Mouse (Mus musculus) gastrocnemius, adult 8-10 months (tissue): ENCODE measurements around the gene Wdr5. TPM values are rescaled to one million over a fixed set of nuclear protein-coding genes. Genes with fewer than 3 reads are reported as not detected.
"Not testable (repeated sequence)": the region's sequence is repeated elsewhere in the genome, so short reads cannot be mapped to it uniquely, and the experiment has no call there.

ENCODE experiments used
- DNase-seq, 2 experiments: peaks; one replicate each; pipeline ENCODE4 v3.0.0; 2022; ENCODE audit warnings: low spot score in 2 of 2
- total RNA-seq, 4 experiments: library from RNA; stranded (reverse); gene quantifications; 2 replicates each; pipeline ENCODE4 v1.2.4; 2022

The Wdr5 gene
- total RNA-seq, 4 experiments from 2014 or later = 15.4 to 19.7 (median 17.1) TPM

DNA sequence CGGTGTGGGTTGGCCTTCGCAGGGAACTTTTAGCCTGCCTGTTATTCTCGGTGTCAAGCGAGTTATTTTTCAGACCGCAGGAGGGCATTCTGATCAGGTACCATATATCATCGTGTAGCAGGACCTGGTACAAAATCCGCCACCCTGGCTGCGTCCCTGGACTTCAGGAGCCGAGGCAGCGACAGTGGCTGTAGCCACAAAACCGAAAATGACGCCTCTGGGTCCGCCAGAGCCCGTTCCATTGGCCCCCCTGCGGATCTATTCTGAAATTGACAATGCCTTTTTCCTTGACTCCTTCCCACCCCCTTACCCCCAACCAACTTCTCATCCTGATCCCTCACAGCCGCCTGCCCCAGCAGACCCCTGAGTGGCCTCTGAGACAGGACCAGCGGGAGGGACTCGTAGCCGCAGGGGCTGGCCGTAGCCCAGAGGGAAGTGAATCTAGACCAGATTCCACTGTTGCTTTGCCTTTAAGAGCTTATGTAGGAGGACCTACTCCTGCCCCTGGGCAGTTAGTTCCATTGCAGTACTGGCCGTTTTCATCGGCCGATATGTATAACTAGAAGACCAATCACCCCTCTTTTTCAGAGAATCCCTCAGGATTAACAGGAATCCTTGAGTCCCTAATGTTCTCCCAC, 18.4 kb upstream of the Wdr5 start:
- DNase-seq = no peak

DNA sequence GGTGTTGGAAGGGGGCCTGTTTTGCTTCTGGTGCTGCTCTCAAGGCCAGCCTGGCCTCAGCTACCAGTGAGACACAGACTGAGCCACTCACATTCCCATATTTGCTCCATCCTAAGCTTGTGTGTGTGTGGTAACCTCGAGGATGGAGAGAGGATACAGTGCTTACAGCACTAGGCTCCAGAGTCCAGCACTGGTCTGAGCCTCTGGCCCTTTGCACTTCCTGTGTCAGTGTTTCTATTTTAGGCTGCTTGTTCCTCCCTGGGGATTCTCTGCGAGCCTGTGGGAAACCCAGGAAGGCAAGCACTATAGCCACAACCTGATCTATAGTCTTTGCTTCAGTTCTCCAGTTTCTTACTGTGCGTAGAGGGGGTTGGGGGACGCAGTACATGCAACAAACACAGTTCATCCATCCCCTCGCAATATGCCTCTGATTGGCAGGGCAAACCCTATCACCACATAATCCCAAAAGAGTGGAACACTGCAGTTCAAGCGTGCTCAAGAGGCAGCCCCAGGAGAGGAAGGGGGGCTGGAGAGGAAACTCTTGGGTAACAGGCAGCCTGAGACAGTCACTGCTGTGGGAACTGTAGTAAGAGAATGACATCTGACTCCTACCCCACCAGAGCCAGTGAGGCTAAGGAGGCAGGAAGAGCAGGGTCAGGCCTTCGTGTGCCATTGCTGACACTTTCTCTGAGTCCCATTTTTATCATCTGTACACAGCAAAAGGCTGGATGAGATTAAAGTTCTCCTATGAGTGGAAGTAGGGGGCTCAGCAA, 10.7 kb upstream of the Wdr5 start:
- peak in 1 of 2 experiments; percentile 23 for DNase-seq

DNA sequence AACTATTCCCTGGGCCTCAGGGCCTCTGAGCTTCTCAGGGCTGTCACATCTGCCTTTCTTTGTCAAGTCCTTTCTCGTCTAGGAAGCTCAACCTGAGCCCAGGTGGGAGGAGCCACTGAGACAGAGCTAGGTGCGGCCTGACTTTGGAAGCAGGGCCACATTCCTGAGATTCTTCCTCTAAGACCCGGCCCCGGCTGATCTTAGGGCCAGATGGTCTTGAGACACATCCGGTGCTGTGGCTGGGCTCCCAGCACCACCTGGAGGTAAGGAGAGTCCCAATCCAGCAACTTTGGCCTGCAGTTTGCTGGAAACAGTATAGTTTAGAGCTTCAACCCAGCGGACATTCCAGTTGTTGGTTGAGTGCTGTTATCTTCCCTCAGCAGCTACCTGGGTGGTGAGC, 9.4 kb upstream of the Wdr5 start:
- no peak for DNase-seq

DNA sequence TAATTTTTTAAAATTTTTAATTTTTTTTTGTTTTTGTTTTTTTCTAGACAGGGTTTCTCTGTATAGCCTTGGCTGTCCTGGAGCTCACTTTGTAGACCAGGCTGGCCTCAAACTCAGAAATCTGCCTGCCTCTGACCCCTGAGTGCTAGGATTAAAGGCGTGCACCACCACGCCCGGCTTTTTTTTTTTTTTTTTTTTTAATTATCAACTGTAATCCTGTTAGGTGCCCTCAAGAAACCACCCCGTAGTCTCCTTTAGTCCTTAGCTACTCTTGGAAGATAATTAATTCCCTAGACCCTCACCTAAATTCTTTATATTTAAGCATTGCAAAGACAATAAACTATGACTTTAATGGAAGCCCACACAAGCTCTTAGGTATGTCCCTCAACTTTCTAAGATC, 8.3 kb upstream of the Wdr5 start:
- DNase-seq = not testable (repeated sequence)

DNA sequence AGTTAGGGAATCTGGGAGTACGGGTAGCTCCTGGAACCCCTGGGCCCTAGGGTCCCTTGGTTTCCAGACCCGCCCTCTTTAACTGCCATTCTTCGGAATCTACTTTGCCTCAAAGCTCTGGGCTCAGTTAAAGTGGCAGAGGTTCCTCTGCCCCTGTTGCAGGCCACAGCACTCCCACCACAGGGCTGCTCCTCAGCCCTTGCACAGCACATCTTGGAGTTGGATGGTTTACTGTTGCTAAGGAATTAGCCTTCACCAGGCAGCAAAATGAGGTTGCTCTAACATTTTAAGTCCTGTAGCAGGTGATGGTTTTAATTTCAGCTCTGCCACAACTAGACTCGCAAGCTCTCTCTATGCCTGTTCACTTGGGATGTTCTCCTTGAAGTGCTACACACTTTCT, 7.4 kb upstream of the Wdr5 start, which contains the start of gene Brd3:
Gene Brd3, minus strand, starts transcription at position 101 of the 400 bp plus-strand sequence.
- DNase-seq = no peak

DNA sequence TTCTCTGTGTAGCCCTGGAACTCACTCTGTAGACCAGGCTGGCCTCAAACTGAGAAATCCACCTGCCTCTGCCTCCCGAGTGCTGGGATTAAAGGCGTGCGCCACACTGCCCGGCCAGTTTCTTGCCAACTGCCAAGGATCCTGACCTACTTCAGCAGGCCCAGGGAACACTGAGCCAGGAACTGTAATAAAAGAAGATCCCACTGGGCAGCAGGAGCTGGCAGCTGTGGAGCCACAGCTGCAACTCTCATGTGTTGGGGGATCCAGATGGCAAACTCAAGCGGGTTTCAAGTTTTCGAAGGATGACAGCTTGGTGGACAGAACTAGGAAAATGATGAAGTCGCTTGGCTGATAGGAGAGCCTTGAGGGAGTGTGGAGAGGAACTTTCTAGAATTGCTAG, 4.3 kb upstream of the Wdr5 start:
- peak; percentile 54 to 74 for DNase-seq

DNA sequence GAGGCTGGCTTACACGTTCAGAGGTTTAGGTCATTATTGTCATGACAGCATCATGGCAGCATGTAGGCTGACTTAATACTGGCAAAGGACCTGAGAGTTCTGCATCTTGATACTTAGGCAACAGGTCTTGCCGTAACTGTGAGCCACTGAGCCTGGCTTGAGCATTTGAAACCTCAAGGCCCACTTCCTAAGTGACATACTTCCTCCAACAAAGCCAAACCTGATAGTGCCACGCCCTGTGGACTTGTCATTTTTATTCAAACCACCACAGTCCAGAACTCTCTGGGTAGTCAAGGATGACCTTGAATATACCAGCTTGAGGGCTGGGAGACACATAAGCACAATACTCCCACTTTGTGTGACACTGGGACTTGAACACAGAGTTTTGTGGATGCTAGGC, 2.0 kb upstream of the Wdr5 start:
- no peak for DNase-seq

DNA sequence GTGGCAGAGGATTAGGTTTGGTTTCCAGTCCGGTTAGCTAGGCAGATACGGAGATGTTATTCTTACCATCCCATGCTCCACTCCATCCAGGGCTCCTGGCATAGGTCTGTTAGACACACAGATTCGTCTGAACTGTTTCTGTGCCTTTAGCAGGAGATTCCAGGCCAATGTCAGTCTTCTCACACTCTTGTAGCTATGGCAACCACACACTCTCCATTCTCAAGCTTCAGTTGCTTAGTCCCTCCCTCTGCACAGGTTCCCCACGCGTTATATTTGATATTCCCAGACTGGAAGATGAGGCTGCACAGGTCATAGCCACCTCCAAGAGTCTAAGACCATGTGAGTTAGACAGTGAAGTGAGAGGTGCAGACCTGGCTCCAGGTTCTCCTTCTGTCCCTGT, 1.1 kb upstream of the Wdr5 start:
- DNase-seq = no peak

DNA sequence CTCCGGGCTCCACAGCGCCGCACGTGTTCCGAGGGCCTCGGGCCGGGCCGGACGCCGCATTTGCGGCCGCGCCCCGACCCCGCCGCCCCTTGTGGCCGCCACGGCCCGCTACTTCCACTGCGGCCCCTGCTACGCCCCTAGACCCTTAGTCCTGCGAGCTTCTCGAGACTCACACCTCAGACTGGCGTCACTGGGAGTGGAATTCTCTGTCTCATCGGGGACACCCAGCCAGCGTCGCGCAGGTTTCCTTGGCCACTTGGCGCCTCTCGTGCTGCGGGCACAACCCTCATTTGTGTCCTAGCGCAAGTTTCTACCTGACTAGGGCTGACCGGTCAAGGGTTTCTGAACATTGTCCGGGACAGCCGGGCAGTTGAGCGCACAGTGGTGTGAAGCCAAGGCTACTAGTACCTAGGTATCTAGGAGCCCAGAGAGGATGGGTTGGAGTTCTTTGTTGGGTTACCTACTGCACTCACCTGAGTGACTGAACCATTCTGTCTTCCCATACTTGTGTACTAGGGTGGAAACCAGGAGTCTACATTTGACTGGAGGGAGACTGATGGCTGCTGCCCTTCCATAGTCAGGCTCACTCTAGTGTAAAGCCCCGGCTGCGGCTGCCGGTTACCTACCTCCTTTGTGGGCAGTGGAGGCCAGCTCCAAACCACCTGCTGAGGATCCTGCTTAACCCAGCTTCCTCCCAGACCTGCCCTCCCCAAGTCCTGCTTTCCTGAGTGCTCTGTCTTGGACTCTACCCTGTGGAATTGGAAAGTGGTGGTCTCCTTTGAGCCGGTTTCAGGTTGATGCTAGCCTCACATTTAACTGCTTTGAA, 597 bp downstream of the Wdr5 start:
- DNase-seq = no peak

DNA sequence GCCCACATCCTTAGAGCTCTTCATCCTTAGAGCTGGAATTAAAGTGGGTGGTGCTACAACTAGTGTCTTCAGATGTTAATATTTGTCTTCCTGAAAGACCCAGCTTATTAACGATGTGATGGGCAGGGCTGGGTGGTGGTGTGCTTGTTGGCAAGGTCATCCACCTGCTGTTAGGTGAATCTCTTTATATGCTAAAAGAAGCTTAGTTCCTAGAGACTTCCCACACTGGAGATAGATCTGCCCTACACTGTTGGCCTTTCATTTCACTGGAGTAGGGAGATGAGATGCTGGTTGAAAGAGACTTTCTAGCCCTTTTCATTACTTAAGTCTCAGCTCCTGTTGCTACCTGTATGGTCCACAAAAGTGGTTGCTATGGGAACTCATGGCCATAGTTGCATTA, 1.3 kb downstream of the Wdr5 start:
- DNase-seq = no peak

DNA sequence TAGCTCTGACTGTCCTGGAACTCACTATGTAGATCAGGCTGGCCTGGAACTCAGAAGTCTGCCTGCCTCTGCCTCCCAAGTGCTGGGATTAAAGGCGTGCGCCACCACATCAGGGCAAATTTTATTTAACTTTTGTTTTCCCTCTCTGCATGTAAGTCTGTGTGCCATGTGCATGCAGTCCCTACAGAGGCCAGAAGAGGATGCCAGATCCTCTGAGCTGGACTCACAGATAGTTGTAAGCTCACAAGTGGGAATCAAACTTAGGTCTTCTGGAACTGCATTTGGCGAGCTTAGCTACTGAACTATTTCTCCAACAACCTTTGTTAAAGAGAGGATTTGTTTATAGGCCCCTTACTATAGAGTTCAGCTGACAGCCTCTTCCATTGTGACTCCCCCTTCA, 3.3 kb downstream of the Wdr5 start:
- DNase-seq = no peak

DNA sequence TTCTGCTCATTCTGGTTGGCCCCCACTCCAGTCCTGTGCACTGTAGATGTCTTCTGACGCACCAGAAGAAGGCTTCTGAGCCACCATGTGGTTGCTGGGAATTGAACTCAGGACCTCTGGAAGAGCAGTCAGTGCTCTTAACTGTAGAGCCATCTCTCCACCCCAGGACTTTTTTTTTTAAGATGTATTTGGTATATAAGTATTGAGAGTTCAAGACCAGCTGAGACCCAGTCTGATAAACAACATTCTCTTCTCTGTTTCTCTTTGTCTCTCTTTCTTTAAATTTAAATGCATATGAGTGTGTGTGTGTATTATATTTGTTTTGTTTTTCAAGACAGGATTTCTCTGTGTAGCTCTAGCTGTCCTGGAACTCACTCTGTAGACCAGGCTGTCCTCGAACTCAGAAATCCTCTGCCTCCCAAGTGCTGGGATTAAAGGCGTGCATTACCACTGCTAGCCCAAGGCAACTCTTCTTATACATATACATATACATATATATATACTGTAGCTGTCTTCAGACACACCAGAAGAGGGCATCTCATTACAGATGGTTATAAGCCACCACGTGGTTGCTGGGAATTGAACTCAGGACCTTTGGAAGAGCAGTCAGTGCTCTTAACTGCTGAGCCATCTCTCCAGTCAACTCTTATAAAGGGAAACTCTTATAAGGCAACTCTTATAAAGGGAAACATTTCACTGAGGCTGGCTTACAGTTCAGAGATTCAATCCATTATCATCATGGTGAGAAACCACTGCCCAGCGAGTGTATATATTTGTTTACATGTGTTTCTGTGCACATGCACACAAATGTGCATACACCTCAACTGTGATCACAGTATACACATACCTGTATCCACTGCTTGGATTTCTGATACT, 23.7 kb downstream of the Wdr5 start:
- not testable (repeated sequence) for DNase-seq

DNA sequence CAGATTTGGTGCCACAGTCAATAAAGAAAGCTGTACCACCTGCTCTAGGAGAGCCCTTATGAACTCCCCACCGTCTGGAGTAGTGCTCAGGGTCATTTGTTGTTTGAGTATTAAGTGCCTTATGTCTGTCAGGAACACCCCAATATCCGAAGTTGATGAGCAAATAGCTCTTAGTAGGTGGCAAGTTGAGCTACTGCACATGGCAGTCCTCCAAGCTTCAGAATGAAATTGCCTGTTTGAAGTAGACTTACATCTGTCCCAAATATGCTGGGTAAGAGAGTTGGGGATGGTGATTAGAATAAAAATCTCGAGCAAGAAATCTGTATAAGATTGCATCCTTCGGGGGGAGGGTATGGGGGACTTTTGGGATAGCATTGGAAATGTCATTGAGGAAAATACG, 24.4 kb downstream of the Wdr5 start:
- no peak for DNase-seq

DNA sequence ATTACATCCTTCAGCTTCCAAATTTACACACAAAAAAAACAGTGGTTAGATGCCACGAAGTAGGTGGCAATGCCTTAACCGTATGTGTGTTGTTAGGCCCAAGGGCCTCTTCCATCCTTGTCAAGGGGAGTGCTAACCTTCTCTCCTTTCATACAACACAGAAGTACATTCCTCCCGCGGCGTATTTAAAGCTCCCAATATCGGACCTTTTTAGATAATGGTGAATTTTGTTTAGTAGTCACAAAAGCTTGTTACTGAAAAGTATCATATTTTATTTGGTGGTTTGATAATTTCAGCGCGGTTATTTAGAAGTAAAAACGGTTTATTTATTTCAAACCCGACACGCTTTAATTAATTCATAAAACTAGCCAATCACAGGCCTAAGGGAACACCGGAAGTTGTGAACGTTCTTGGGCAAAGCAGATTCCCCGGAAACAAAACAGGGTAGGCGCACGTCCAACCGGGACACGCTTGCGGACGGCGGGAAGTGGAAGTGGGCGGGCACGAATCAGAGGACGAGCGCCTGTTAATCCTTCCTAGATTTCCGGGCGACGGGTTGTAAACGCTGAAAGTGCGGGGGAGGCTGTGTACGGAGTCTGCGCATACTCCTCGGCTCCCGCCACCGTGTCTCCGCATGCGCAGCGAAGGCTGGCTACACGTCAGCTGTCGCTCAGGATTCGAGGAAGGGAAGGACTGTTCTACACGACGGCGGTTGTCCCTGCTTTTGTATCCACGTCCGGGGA, 25.0 kb downstream of the Wdr5 start:
- peak; percentile 97 to 99 for DNase-seq

DNA sequence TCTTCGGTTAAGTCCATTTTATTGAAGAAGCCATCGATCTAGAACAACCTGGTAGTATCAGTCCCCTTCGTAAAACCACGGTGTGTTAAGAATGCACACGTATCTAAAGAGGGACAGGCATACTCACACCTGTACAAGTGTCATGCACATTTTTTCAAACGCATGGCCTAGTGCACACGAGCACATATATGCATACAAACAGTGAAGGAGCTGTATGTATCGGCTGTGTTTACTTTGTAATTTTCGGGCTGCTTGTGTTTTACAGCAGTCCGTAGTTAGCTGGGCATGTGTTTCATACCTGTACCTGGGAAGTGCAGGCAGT, 25.5 kb downstream of the Wdr5 start:
- no peak for DNase-seq

DNA sequence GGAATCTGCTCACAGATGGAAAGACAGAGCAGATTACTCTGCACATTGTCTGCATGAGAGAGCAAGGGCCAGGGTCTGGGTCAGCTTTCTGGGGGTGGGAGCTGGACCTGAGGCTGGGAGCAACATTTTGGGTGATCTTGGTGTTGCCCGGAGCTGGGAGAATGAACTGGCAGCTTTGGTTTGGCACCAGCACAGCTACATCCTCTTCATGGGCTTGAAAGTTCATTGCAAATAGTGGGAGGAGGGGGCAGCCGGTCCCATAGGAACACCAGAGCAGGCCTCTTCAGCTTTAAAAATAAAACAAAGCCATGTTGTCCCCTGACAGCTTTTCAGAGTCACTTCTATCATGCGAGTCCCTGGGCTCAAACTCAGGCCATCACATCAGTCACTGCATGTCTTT, 26.3 kb downstream of the Wdr5 start:
- DNase-seq = no peak

DNA sequence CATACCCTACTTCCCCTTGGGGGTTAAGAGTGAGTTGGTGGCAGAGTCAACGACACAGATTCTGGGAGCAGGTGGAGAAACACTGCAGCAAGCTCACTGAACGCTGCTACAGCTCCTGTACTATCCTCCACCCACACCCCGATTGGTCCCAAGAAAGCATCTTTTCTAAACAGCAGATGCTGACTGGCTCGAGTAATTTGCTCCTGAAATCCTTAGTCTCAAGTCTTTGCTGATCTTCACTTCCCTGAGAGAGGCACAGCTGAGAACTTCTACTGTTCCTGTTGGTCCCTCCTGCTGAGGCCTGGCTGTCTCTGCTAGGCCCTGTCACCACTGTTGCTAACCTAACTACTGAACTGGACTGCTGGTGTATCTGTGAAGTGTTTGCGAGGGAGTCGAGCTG, 29.7 kb downstream of the Wdr5 start:
- DNase-seq = no peak

DNA sequence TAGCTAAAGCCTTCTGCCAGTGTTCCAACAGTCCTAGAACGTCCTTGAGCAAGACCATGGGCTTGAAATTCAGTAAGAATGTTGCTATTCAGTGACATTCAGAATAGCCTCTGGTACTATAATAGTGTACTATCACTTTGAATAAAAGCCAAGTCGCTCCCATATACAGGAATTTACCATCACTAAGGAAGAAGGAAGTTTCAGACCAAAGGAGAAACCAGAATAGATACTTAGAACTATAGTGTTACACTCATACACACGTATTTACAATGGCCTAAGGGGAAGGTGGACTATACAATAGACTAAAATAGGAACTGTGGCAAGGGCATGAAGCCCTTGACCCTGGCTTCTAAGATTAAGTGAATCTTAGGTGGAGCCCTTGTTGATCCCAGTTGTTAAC, 30.6 kb downstream of the Wdr5 start:
- not testable (repeated sequence) for DNase-seq

DNA sequence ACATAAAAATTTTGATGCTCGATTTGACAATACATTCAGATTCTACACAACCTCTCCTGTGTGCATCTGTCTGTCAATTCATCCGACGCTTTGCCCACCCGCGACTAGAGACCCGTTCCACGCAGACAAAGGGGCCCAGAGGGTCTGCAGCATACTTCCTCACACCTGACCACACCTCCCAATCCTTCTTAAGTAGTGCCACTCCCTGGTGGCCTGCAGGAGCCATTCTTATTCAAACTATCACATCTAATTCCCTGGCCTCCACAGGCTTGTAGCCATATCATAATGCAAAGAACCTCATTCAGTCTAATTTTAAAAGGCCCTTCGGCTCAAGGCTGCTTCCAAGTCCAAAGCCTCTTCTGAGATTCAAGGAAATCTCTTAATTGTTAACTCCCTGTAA, 31.1 kb downstream of the Wdr5 start:
- DNase-seq = not testable (repeated sequence)

DNA sequence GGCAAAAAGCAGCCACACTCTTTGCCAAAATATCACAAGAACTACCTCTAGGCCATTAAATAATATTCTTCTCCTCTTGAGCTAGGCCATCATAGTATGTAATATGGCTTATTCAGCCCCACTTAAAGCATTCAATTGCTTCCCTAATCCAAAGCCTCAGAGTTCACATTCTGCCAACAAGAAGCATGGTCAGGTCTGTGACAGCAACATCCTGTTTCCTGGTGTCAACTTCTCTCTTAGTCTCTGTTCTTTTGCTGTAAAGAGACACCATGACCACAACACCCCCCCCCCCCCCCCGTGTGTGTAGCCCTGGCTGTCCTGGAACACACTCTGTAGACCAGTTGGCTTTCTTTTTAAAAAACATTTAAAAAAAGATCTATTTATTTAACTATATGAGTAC, 32.4 kb downstream of the Wdr5 start:
- no peak for DNase-seq

DNA sequence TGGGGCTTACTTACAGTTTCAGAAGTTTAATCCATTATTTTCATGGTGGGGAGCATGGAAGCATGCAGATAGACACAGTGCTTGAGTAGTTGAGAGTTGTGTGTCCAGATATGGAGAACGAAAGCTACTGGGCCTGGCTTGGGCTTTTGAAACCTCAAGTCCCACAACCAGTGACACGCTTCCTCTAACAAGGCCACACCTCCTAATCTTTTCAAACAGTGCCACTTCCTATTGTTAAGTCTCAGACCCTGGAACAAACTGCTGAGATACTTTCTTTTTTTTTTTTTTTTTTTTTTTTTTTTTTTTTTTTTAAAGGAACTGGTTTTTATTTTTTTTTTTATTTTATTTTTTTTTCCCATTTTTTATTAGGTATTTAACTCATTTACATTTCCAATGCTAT, 33.0 kb downstream of the Wdr5 start:
- DNase-seq = no peak
